Mouse (Mus musculus): Measurements from ENCODE around the gene Arhgef6. TPM values are rescaled to one million over a fixed set of nuclear protein-coding genes. Genes with fewer than 3 reads are reported as not detected.

Gene Arhgef6
- total and polyA plus RNA-seq, 2 experiments: 1.8 to 5.3 TPM

DNA sequence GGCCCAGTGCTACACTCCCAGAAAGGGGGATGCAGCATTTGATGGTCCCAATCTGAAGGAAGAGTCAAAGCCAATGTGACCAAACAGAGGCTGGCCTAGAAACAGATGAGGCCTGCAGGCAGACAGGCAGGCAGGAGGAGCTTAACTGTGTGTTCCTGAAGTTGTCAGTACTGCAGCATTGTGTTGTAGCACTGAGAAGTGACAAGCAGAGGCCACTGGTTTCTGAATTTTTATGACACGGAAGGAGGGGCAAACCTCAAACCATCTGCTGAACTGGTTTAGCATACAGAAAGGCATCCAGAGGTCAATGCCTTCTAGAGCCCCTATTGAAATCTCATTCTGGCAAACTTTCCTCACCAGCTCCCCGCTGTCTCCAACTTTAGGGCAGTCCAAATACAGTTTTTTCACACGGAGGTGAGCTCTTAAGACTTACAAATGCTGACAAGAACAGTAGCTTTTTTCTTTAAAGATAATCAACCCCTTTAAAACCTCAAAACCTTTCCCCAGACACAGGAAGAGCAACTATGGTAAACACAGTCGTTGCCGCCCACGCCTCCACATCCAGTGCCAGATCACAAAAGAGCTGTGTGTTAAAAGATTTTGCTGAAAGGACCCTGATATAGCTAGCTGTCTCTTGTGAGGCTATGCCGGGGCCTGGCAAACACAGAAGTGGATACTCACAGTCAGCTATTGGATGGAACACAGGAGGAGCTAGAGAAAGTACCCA lies 85.0 kb downstream of the Arhgef6 start:
- Histone ChIP-seq H3K4me1 (ENCODE audit: control insufficient read depth, insufficient read depth, low read length) (no peaks in the 10 kb centered on the region), H3K36me3 (ENCODE audit: control insufficient read depth, insufficient read depth, low read length) (no peaks in the 10 kb centered on the region), H3K79me2 (ENCODE audit: control insufficient read depth, insufficient read depth, low read length) (no peaks in the 10 kb centered on the region), H3K27me3 (ENCODE audit: control insufficient read depth, insufficient read depth, low read length) (no peaks in the 10 kb centered on the region), H3K27ac (replicated peaks; ENCODE audit: insufficient read depth, low read depth, low read length) (no peak overlapping the region), H3K4me3 (ENCODE audit: insufficient read depth, low read depth, low read length) (no peak overlapping the region), H3K9ac (ENCODE audit: low read depth, low read length) (no peak overlapping the region)
- no peak for DNase-seq (ENCODE audit: extremely low read depth, low read depth, low spot score)
- WGBS: 78% methylated on average over 7 of the region's 7 CpGs
- TF ChIP-seq POLR2A (IDR thresholded peaks at IDR 0.05; ENCODE audit: extremely low read depth, insufficient read depth, low read length) (no peak), CTCF (IDR thresholded peaks at IDR 0.05; ENCODE audit: low read depth, low read length) (no peak)

DNA sequence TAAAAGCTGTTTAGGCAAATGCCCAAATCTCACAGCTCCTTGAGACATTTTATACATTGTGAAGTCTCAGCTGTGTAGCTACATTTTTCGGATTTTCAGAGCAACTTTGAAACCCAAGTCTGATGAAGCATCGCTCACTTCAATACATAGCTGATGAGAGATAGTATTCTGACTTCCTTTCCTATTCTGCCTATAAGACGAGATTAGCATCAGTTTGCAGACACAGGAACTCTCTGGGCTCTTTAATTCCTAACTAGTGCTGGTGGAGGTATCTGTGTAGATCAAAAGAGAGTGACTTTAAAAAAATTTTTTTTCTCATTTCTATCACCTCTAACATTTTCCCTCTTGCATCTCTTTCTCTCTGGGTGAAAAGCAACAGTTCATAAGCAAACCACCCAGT lies 100.0 kb downstream of the Arhgef6 start:
- H3K4me1 ChIP-seq (ENCODE audit: control insufficient read depth, insufficient read depth, low read length): no peaks in the 10 kb centered on the region
- H3K4me3 ChIP-seq (ENCODE audit: insufficient read depth, low read depth, low read length): no peak overlapping the region
- no peak overlapping the region for H3K9ac ChIP-seq (ENCODE audit: low read depth, low read length)
- H3K27ac ChIP-seq (replicated peaks; ENCODE audit: insufficient read depth, low read depth, low read length): no peak overlapping the region
- H3K36me3 ChIP-seq (ENCODE audit: control insufficient read depth, insufficient read depth, low read length): no peaks in the 10 kb centered on the region
- TF ChIP-seq POLR2A (IDR thresholded peaks at IDR 0.05; ENCODE audit: extremely low read depth, insufficient read depth, low read length) (no peak), CTCF (IDR thresholded peaks at IDR 0.05; ENCODE audit: low read depth, low read length) (no peak)
- no peaks in the 10 kb centered on the region for H3K27me3 ChIP-seq (ENCODE audit: control insufficient read depth, insufficient read depth, low read length)
- H3K79me2 ChIP-seq (ENCODE audit: control insufficient read depth, insufficient read depth, low read length): no peaks in the 10 kb centered on the region
- 79% methylated on average over 3 of the region's 3 CpGs for WGBS
- DNase-seq (ENCODE audit: extremely low read depth, low read depth, low spot score): no peak

DNA sequence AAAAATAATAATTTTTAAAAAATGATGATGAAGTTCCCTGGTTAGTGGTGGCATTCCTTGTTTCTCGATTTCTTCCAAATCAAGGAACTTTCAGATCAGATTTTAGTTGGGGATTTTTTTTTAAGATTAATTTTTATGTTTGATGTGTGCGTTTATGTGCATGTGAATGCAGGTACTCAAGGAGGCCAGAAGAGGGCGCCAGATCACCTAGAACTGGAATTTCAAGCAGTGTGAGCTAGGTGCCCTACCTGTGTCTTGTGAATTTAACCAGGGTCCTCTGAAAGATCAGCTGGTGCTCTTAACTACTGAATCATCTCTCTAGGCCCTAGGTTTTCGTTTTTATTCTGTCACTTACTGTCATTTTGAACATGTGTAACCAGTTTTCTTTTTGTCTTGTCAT lies 102.5 kb downstream of the Arhgef6 start:
- 75% methylated on average over 4 of the region's 4 CpGs for WGBS
- Histone ChIP-seq H3K27me3 (ENCODE audit: control insufficient read depth, insufficient read depth, low read length) (no peaks in the 10 kb centered on the region), H3K9ac (ENCODE audit: low read depth, low read length) (no peak overlapping the region), H3K4me3 (ENCODE audit: insufficient read depth, low read depth, low read length) (no peak overlapping the region), H3K4me1 (ENCODE audit: control insufficient read depth, insufficient read depth, low read length) (no peaks in the 10 kb centered on the region), H3K36me3 (ENCODE audit: control insufficient read depth, insufficient read depth, low read length) (no peaks in the 10 kb centered on the region), H3K27ac (replicated peaks; ENCODE audit: insufficient read depth, low read depth, low read length) (no peak overlapping the region), H3K79me2 (ENCODE audit: control insufficient read depth, insufficient read depth, low read length) (no peaks in the 10 kb centered on the region)
- DNase-seq (ENCODE audit: extremely low read depth, low read depth, low spot score): no peak
- TF ChIP-seq POLR2A (IDR thresholded peaks at IDR 0.05; ENCODE audit: extremely low read depth, insufficient read depth, low read length): no peak
- peak; percentile 18; the same call in 1 of the 2 replicates for TF ChIP-seq CTCF (IDR thresholded peaks at IDR 0.05; ENCODE audit: low read depth, low read length)

DNA sequence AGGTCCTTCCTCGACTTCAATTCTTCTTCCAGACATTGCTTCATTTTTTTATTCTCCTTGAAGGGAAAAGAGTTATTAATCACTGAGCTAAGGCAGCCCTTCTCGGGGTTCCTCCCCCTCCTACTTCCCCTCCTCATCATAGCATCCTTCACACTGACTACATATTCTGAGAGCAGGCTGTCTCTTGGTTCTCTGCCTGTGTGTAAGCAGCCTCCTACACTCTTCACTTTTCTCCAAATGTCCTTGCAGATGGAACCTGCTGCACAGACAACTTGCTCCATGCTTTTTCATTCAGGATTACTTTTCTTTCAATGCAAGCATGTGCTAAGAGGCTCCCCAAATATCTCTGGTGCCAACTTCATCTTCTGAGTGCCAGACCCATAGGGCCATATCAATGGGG lies 104.9 kb downstream of the Arhgef6 start:
- Histone ChIP-seq H3K79me2 (ENCODE audit: control insufficient read depth, insufficient read depth, low read length) (no peaks in the 10 kb centered on the region), H3K27ac (replicated peaks; ENCODE audit: insufficient read depth, low read depth, low read length) (no peak overlapping the region), H3K4me1 (ENCODE audit: control insufficient read depth, insufficient read depth, low read length) (no peaks in the 10 kb centered on the region), H3K9ac (ENCODE audit: low read depth, low read length) (no peak overlapping the region), H3K4me3 (ENCODE audit: insufficient read depth, low read depth, low read length) (no peak overlapping the region), H3K27me3 (ENCODE audit: control insufficient read depth, insufficient read depth, low read length) (no peaks in the 10 kb centered on the region), H3K36me3 (ENCODE audit: control insufficient read depth, insufficient read depth, low read length) (no peaks in the 10 kb centered on the region)
- 63% methylated on average over 2 of the region's 2 CpGs for WGBS
- TF ChIP-seq CTCF (IDR thresholded peaks at IDR 0.05; ENCODE audit: low read depth, low read length): no peak
- TF ChIP-seq POLR2A (IDR thresholded peaks at IDR 0.05; ENCODE audit: extremely low read depth, insufficient read depth, low read length): no peak
- DNase-seq (ENCODE audit: extremely low read depth, low read depth, low spot score): no peak

DNA sequence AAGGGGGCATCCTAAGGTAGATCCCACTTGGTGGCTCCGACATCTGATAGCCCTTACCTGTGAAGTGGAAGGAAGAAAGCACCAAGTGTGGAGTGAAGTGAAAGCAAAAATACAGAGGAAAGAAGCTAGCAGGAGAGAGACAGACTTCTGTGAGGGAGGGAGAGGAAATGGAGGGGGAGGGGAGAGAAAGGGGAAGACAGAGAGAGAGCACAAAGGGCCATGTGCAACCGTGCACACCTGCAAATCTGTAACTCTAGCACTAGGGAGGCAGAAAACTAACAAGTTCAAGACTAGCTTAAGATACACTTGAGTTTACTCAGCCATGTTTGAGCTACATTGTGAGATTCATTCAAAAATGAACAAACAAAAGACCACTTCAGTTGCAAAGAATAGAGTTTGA lies 110.4 kb downstream of the Arhgef6 start:
- no peaks in the 10 kb centered on the region for H3K4me1 ChIP-seq (ENCODE audit: control insufficient read depth, insufficient read depth, low read length)
- 59% methylated on average over 2 of the region's 2 CpGs for whole genome bisulfite sequencing
- H3K27ac ChIP-seq (replicated peaks; ENCODE audit: insufficient read depth, low read depth, low read length): no peak overlapping the region
- H3K9ac ChIP-seq (ENCODE audit: low read depth, low read length): no peak overlapping the region
- H3K36me3 ChIP-seq (ENCODE audit: control insufficient read depth, insufficient read depth, low read length): no peaks in the 10 kb centered on the region
- H3K27me3 ChIP-seq (ENCODE audit: control insufficient read depth, insufficient read depth, low read length): no peaks in the 10 kb centered on the region
- no peak for TF ChIP-seq CTCF (IDR thresholded peaks at IDR 0.05; ENCODE audit: low read depth, low read length)
- no peak for TF ChIP-seq POLR2A (IDR thresholded peaks at IDR 0.05; ENCODE audit: extremely low read depth, insufficient read depth, low read length)
- H3K4me3 ChIP-seq (ENCODE audit: insufficient read depth, low read depth, low read length): no peak overlapping the region
- DNase-seq (ENCODE audit: extremely low read depth, low read depth, low spot score): no peak
- H3K79me2 ChIP-seq (ENCODE audit: control insufficient read depth, insufficient read depth, low read length): no peaks in the 10 kb centered on the region

DNA sequence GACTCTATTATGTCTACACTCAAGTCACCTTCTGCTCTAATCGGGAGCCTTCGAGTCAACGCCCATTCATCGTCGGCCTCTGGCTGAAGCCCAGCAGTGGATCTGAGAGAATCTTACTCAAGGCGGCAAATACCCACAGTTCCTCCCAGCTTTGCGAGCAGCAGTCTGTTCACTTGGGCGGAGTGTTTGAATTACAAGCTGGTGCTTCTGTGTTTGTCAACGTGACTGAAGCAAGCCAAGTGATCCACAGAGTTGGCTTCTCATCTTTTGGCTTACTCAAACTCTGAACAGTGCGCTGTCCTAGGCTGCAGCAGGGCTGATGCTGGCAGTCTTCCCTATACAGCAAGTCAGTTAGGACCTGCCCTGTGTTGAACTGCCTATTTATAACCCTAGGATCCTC lies 115.2 kb downstream of the Arhgef6 start:
- no peak overlapping the region for H3K4me3 ChIP-seq (ENCODE audit: insufficient read depth, low read depth, low read length)
- no peaks in the 10 kb centered on the region for H3K27me3 ChIP-seq (ENCODE audit: control insufficient read depth, insufficient read depth, low read length)
- no peak overlapping the region for H3K9ac ChIP-seq (ENCODE audit: low read depth, low read length)
- TF ChIP-seq CTCF (IDR thresholded peaks at IDR 0.05; ENCODE audit: low read depth, low read length): no peak
- TF ChIP-seq POLR2A (IDR thresholded peaks at IDR 0.05; ENCODE audit: extremely low read depth, insufficient read depth, low read length): no peak
- H3K4me1 ChIP-seq (ENCODE audit: control insufficient read depth, insufficient read depth, low read length): no peaks in the 10 kb centered on the region
- H3K27ac ChIP-seq (replicated peaks; ENCODE audit: insufficient read depth, low read depth, low read length): no peak overlapping the region
- peak; percentile 85 for DNase-seq (ENCODE audit: extremely low read depth, low read depth, low spot score)
- H3K36me3 ChIP-seq (ENCODE audit: control insufficient read depth, insufficient read depth, low read length): no peaks in the 10 kb centered on the region
- 57% methylated on average over 10 of the region's 10 CpGs for WGBS
- H3K79me2 ChIP-seq (ENCODE audit: control insufficient read depth, insufficient read depth, low read length): no peaks in the 10 kb centered on the region

All from liver, adult 2 months (tissue).